Mouse (Mus musculus) mouse embryonic stem cell (cell line): ENCODE measurements at regions not wholly inside any gene's neighbourhood (a gene's known extent, or its start where the extent isn't known, plus 50 kb on each side); places are given as distances from the start of the nearest gene placed in this dataset.

Source experiments
- in situ Hi-C, 2 experiments: fragments of 300-500 bp; cut with MboI; formaldehyde crosslinking; loops; 1 replicate in 1 of 2; 3 replicates in 1 of 2; pipeline ENCODE4 v1.14.3; 2019 to 2020; ENCODE audit warnings: low sequenced_read_pairs in 2 of 2, low pct_unique_long_range_greater_than_20kb in 1 of 2, mixed read lengths in 1 of 2; ENCODE audit not compliant: unreplicated experiment in 1 of 2

- in situ Hi-C loops, result loop anchor here (10.0 to 25.0 kb wide), 2 partner anchors 673 to 675 kb away; partner anchors contain the start of gene Ephb1 (in 1 of the 2)
These were observed 171.9 kb upstream of the 9630041A04Rik start for GRCm38 (mm10) chr9:101689532-101690401.

- in situ Hi-C loops, result loop anchor here in 1 of 2 experiments (25.0 kb wide), 1 partner anchor 675 kb away; the partner anchor contains the start of gene Ephb1
These were observed 174.4 kb upstream of the 9630041A04Rik start for GRCm38 (mm10) chr9:101687226-101687625.

GRCm38 (mm10) chr9:101677563-101677962, 184.1 kb upstream of the 9630041A04Rik start:
- in situ Hi-C loops, result loop anchor here in 1 of 2 experiments (25.0 kb wide), 1 partner anchor 685 kb away; the partner anchor contains the start of gene Ephb1

- in situ Hi-C loops, result no loop called here
These were observed 191.5 kb upstream of the 9630041A04Rik start for GRCm38 (mm10) chr9:101670111-101670510.

GRCm38 (mm10) chr9:101649816-101650215, 211.8 kb upstream of the 9630041A04Rik start:
- in situ Hi-C loops, result no loop called here

- in situ Hi-C loops, result no loop called here
These were observed 220.1 kb upstream of the 9630041A04Rik start for GRCm38 (mm10) chr9:101641524-101641923.

- in situ Hi-C loops, result no loop called here
These were observed 221.0 kb upstream of the 9630041A04Rik start for GRCm38 (mm10) chr9:101640598-101640997.

GRCm38 (mm10) chr9:101616261-101616660, 245.4 kb upstream of the 9630041A04Rik start:
- in situ Hi-C loops, result no loop called here

GRCm38 (mm10) chr9:101615176-101615575, 246.5 kb upstream of the 9630041A04Rik start:
- in situ Hi-C loops, result no loop called here

- in situ Hi-C loops, result no loop called here
These were observed 247.7 kb upstream of the 9630041A04Rik start for GRCm38 (mm10) chr9:101613933-101614332.

GRCm38 (mm10) chr9:101613471-101613870, 248.2 kb upstream of the 9630041A04Rik start:
- in situ Hi-C loops, result no loop called here

GRCm38 (mm10) chr9:101612971-101613370, 248.7 kb upstream of the 9630041A04Rik start:
- in situ Hi-C loops, result no loop called here

- in situ Hi-C loops, result no loop called here
These were observed 249.1 kb upstream of the 9630041A04Rik start for GRCm38 (mm10) chr9:101612571-101612970.

- in situ Hi-C loops, result no loop called here
These were observed 250.2 kb upstream of the 9630041A04Rik start for GRCm38 (mm10) chr9:101611481-101611880.

GRCm38 (mm10) chr9:101610806-101611443, 250.7 kb upstream of the 9630041A04Rik start:
- in situ Hi-C loops, result no loop called here

- in situ Hi-C loops, result no loop called here
These were observed 251.3 kb upstream of the 9630041A04Rik start for GRCm38 (mm10) chr9:101610338-101610737.

GRCm38 (mm10) chr9:101602799-101603198, 258.8 kb upstream of the 9630041A04Rik start:
- in situ Hi-C loops, result no loop called here

- in situ Hi-C loops, result no loop called here
These were observed 264.7 kb upstream of the 9630041A04Rik start for GRCm38 (mm10) chr9:101596898-101597297.

GRCm38 (mm10) chr9:101595101-101595650, 266.5 kb upstream of the 9630041A04Rik start:
- in situ Hi-C loops, result no loop called here
